Mouse (Mus musculus) embryonic fibroblast, embryonic 13.5 days (primary cell): ENCODE results near the gene Chp2.

ENCODE experiments used
- CTCF ChIP-seq: IDR thresholded peaks from 2 replicates; pipeline ENCODE4 v1.5.1; 2011; ENCODE audit warnings: mild to moderate bottlenecking, control low read depth, low read length, moderate library complexity, borderline replicate concordance; ENCODE audit not compliant: insufficient read depth
- POLR2A ChIP-seq: IDR thresholded peaks from 2 replicates; pipeline ENCODE4 v1.6.1; 2011; ENCODE audit warnings: low read depth, mild to moderate bottlenecking, control low read depth, low read length, moderate library complexity

DNA sequence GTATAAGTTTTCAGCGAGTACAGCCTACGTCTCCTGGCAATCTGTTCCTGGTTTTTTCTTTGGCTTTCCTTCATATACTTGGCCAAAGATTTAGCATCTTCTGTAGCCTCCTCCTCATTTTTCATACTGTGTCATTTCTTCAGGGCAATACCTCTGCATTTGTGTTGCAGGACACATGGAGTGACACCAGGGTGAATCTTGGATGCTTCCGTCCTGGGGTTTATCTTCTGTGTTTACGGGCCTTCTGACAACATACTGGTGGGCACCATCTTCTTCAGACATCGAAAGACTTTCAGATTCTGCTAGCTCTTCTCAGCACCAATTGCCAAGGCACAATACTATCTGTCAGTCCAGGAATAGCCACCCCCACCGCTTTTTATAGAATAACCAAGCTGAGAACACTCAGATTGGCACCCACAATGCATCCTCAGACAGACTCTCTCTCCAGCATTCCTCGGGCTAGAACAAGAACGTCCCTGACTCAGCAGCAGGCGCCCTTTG is 30.1 kb downstream of the Chp2 start:
- TF ChIP-seq CTCF (no peak), POLR2A (no peak)
